Mouse (Mus musculus) hindbrain, embryonic 13.5 days (tissue): ENCODE results near the gene Kcnk13. TPM values are rescaled to one million over a fixed set of nuclear protein-coding genes. Genes with fewer than 3 reads are reported as not detected.

ENCODE experiments used
- ATAC-seq: fragments of 200-750 bp; cut with Nextera tagmentation; 2 replicates; pipeline ENCODE4 v1.8.0; 2017; ENCODE audit warnings: moderate TSS enrichment; ENCODE audit not compliant: low FRiP score
- H3K27ac ChIP-seq: fragments of 300-500 bp; sonication (generic); 2 replicates; pipeline ENCODE4 v1.5.1; 2015; ENCODE audit warnings: inconsistent platforms, mild to moderate bottlenecking, moderate library complexity
- H3K27me3 ChIP-seq: fragments of 300-500 bp; sonication (generic); 2 replicates; pipeline ENCODE4 v1.6.1; 2015; ENCODE audit warnings: mild to moderate bottlenecking, inconsistent platforms
- H3K36me3 ChIP-seq: fragments of 300-500 bp; sonication (generic); 2 replicates; pipeline ENCODE4 v1.6.1; 2015; ENCODE audit warnings: mild to moderate bottlenecking, inconsistent platforms
- H3K4me1 ChIP-seq: fragments of 300-500 bp; sonication (generic); replicated peaks from 2 replicates; pipeline ENCODE4 v1.6.1; 2015; ENCODE audit warnings: inconsistent platforms
- H3K4me2 ChIP-seq: fragments of 300-500 bp; sonication (generic); 2 replicates; pipeline ENCODE4 v1.6.1; 2015; ENCODE audit warnings: inconsistent platforms, mild to moderate bottlenecking, moderate library complexity
- H3K4me3 ChIP-seq: fragments of 300-500 bp; sonication (generic); 2 replicates; pipeline ENCODE4 v1.5.1; 2015; ENCODE audit warnings: mild to moderate bottlenecking, inconsistent platforms
- H3K9ac ChIP-seq: fragments of 300-500 bp; sonication (generic); 2 replicates; pipeline ENCODE4 v1.6.1; 2015; ENCODE audit warnings: mild to moderate bottlenecking, inconsistent platforms
- H3K9me3 ChIP-seq: fragments of 300-500 bp; sonication (generic); 2 replicates; pipeline ENCODE4 v1.6.1; 2016; ENCODE audit warnings: inconsistent platforms
- WGBS: fragments of 180-500 bp; shearing (Covaris S2); methylation state at CpG from one replicate; pipeline ENCODE4 v1.1.7; 2015; 5-methylcytosine and 5-hydroxymethylcytosine counted together
- polyA plus RNA-seq: library from polyadenylated mRNA; unstranded; fragments of >200 nt; fragmentation: Nextera tagmentation; extraction: Ambion mirVana; gene quantifications from 2 replicates; pipeline ENCODE4 v1.2.1, GENCODE M21; 2015

Gene Kcnk13
- polyA plus RNA-seq, 1 experiment from 2014 or later, result 0.60 TPM

GRCm38 (mm10) chr12:100026715-100027245 is 62.5 kb downstream of the Kcnk13 start:
- H3K27me3 ChIP-seq, result no peaks in the 10 kb centered on the region
- WGBS, result 85% methylated on average over 7 of the region's 7 CpGs
- no peak overlapping the region for H3K9ac ChIP-seq
- H3K4me3 ChIP-seq, result no peak overlapping the region
- no peak for ATAC-seq
- no peaks in the 10 kb centered on the region for H3K9me3 ChIP-seq
- H3K4me2 ChIP-seq, result no peak overlapping the region
- no peaks in the 10 kb centered on the region for H3K36me3 ChIP-seq
- 0 out of 2 replicates have a peak, but pooled peaks cover 6% of the 10 kb centered on the region for H3K4me1 ChIP-seq
- no peak overlapping the region for H3K27ac ChIP-seq

- Histone ChIP-seq H3K4me3 (no peak overlapping the region), H3K4me2 (no peak overlapping the region), H3K27ac (no peak overlapping the region), H3K36me3 (no peaks in the 10 kb centered on the region), H3K9me3 (no peaks in the 10 kb centered on the region), H3K4me1 (0 out of 2 replicates have a peak, but pooled peaks cover 6% of the 10 kb centered on the region), H3K27me3 (no peaks in the 10 kb centered on the region), H3K9ac (no peak overlapping the region)
- WGBS, result 90% methylated on average over 7 of the region's 7 CpGs
- no peak for ATAC-seq
Measured at GRCm38 (mm10) chr12:100027281-100027680, 63.0 kb downstream of the Kcnk13 start.

GRCm38 (mm10) chr12:100031681-100032080 is 67.4 kb downstream of the Kcnk13 start:
- H3K36me3 ChIP-seq, result no peaks in the 10 kb centered on the region

GRCm38 (mm10) chr12:100032521-100032920 is 68.2 kb downstream of the Kcnk13 start:
- Histone ChIP-seq H3K27me3 (no peaks in the 10 kb centered on the region), H3K36me3 (no peaks in the 10 kb centered on the region), H3K4me3 (no peak overlapping the region), H3K27ac (no peak overlapping the region), H3K4me1 (no peaks in the 10 kb centered on the region), H3K9ac (no peak overlapping the region), H3K4me2 (no peak overlapping the region), H3K9me3 (no peaks in the 10 kb centered on the region)
- no peak for ATAC-seq
- WGBS, result 91% methylated on average over 4 of the region's 4 CpGs

More at GRCm38 (mm10) chr12:100031681-100032080, 67.4 kb downstream of the Kcnk13 start:
- Histone ChIP-seq H3K4me1 (no peaks in the 10 kb centered on the region), H3K9ac (no peak overlapping the region), H3K9me3 (no peaks in the 10 kb centered on the region), H3K4me2 (no peak overlapping the region), H3K4me3 (no peak overlapping the region), H3K27ac (no peak overlapping the region), H3K27me3 (no peaks in the 10 kb centered on the region)
- ATAC-seq, result no peak
- 84% methylated on average over 5 of the region's 5 CpGs for WGBS

GRCm38 (mm10) chr12:100038741-100039262 is 74.5 kb downstream of the Kcnk13 start:
- no peak overlapping the region for H3K4me2 ChIP-seq
- H3K9ac ChIP-seq, result no peak overlapping the region
- H3K27ac ChIP-seq, result no peak overlapping the region
- ATAC-seq, result no peak
- H3K9me3 ChIP-seq, result no peaks in the 10 kb centered on the region
- WGBS, result 93% methylated on average over 5 of the region's 5 CpGs
- no peaks in the 10 kb centered on the region for H3K27me3 ChIP-seq
- no peaks in the 10 kb centered on the region for H3K4me1 ChIP-seq
- H3K36me3 ChIP-seq, result no peaks in the 10 kb centered on the region
- no peak overlapping the region for H3K4me3 ChIP-seq

- H3K4me2 ChIP-seq, result no peak overlapping the region
Measured at GRCm38 (mm10) chr12:100042116-100042515, 77.8 kb downstream of the Kcnk13 start.

GRCm38 (mm10) chr12:100044704-100045103 is 80.4 kb downstream of the Kcnk13 start:
- WGBS, result 63% methylated on average over 4 of the region's 4 CpGs
- Histone ChIP-seq H3K36me3 (no peaks in the 10 kb centered on the region), H3K4me1 (no peaks in the 10 kb centered on the region), H3K4me2 (no peak overlapping the region), H3K9me3 (no peaks in the 10 kb centered on the region; the same call in 1 of the 2 replicates), H3K27ac (no peak overlapping the region), H3K9ac (no peak overlapping the region), H3K4me3 (no peak overlapping the region), H3K27me3 (no peaks in the 10 kb centered on the region)
- no peak for ATAC-seq

More at GRCm38 (mm10) chr12:100042116-100042515, 77.8 kb downstream of the Kcnk13 start:
- no peaks in the 10 kb centered on the region for H3K27me3 ChIP-seq
- H3K27ac ChIP-seq, result no peak overlapping the region
- no peak overlapping the region for H3K4me3 ChIP-seq
- 83% methylated on average over 8 of the region's 8 CpGs for WGBS
- no peaks in the 10 kb centered on the region for H3K36me3 ChIP-seq
- no peak overlapping the region for H3K9ac ChIP-seq
- no peaks in the 10 kb centered on the region; the same call in 1 of the 2 replicates for H3K9me3 ChIP-seq
- no peaks in the 10 kb centered on the region for H3K4me1 ChIP-seq
- no peak for ATAC-seq

- no peak for ATAC-seq
- no peak overlapping the region for H3K4me2 ChIP-seq
- H3K9me3 ChIP-seq, result no peaks in the 10 kb centered on the region; the same call in 1 of the 2 replicates
- no peaks in the 10 kb centered on the region for H3K4me1 ChIP-seq
- H3K4me3 ChIP-seq, result no peak overlapping the region
- no peaks in the 10 kb centered on the region for H3K36me3 ChIP-seq
- H3K27ac ChIP-seq, result no peak overlapping the region
- WGBS, result 63% methylated on average over 7 of the region's 7 CpGs
- no peak overlapping the region for H3K9ac ChIP-seq
- H3K27me3 ChIP-seq, result no peaks in the 10 kb centered on the region
Measured at GRCm38 (mm10) chr12:100050552-100050951, 86.3 kb downstream of the Kcnk13 start.

GRCm38 (mm10) chr12:100053617-100054016 is 89.3 kb downstream of the Kcnk13 start:
- H3K27ac ChIP-seq, result no peak overlapping the region
- ATAC-seq, result no peak
- no peak overlapping the region for H3K9ac ChIP-seq
- H3K4me2 ChIP-seq, result no peak overlapping the region
- H3K27me3 ChIP-seq, result no peaks in the 10 kb centered on the region
- H3K4me3 ChIP-seq, result no peak overlapping the region
- no peaks in the 10 kb centered on the region for H3K36me3 ChIP-seq
- WGBS, result 84% methylated on average over 5 of the region's 5 CpGs
- no peaks in the 10 kb centered on the region for H3K4me1 ChIP-seq
- H3K9me3 ChIP-seq, result no peaks in the 10 kb centered on the region

GRCm38 (mm10) chr12:100061071-100061470 is 96.8 kb downstream of the Kcnk13 start:
- no peak overlapping the region for H3K4me2 ChIP-seq
- H3K36me3 ChIP-seq, result no peaks in the 10 kb centered on the region
- no peak overlapping the region for H3K4me3 ChIP-seq
- WGBS, result 93% methylated on average over 10 of the region's 10 CpGs
- H3K27me3 ChIP-seq, result no peaks in the 10 kb centered on the region
- no peaks in the 10 kb centered on the region for H3K9me3 ChIP-seq
- H3K9ac ChIP-seq, result no peak overlapping the region
- no peak for ATAC-seq
- H3K4me1 ChIP-seq, result no peaks in the 10 kb centered on the region
- H3K27ac ChIP-seq, result no peak overlapping the region

- H3K4me1 ChIP-seq, result no peaks in the 10 kb centered on the region
- no peak overlapping the region for H3K4me3 ChIP-seq
- H3K36me3 ChIP-seq, result no peaks in the 10 kb centered on the region
- ATAC-seq, result no peak
- no peak overlapping the region for H3K27ac ChIP-seq
- no peak overlapping the region for H3K4me2 ChIP-seq
- no peaks in the 10 kb centered on the region for H3K27me3 ChIP-seq
- no peaks in the 10 kb centered on the region for H3K9me3 ChIP-seq
- no peak overlapping the region for H3K9ac ChIP-seq
Measured at GRCm38 (mm10) chr12:100061826-100062225, 97.5 kb downstream of the Kcnk13 start.

GRCm38 (mm10) chr12:100062584-100062983 is 98.3 kb downstream of the Kcnk13 start:
- no peaks in the 10 kb centered on the region for H3K36me3 ChIP-seq

GRCm38 (mm10) chr12:100065109-100065508 is 100.8 kb downstream of the Kcnk13 start:
- Histone ChIP-seq H3K9ac (no peak overlapping the region), H3K36me3 (no peaks in the 10 kb centered on the region), H3K9me3 (no peaks in the 10 kb centered on the region), H3K4me3 (no peak overlapping the region), H3K27ac (no peak overlapping the region), H3K27me3 (no peaks in the 10 kb centered on the region), H3K4me1 (no peaks in the 10 kb centered on the region), H3K4me2 (no peak overlapping the region)
- WGBS, result 83% methylated on average over 3 of the region's 3 CpGs
- ATAC-seq, result no peak

More at GRCm38 (mm10) chr12:100062584-100062983, 98.3 kb downstream of the Kcnk13 start:
- no peak overlapping the region for H3K4me2 ChIP-seq
- no peaks in the 10 kb centered on the region for H3K4me1 ChIP-seq
- H3K4me3 ChIP-seq, result no peak overlapping the region
- no peaks in the 10 kb centered on the region for H3K9me3 ChIP-seq
- no peak overlapping the region for H3K9ac ChIP-seq
- WGBS, result 76% methylated on average over 3 of the region's 3 CpGs
- no peak for ATAC-seq
- H3K27me3 ChIP-seq, result no peaks in the 10 kb centered on the region
- no peak overlapping the region for H3K27ac ChIP-seq
